Mouse (Mus musculus) CH12.LX (cell line): ENCODE data around the gene Polm. TPM values are rescaled to one million over a fixed set of nuclear protein-coding genes. Genes with fewer than 3 reads are reported as not detected.

ENCODE experiments used
- DNase-seq: peaks from one replicate; pipeline ENCODE4 v3.0.0-alpha.2; 2013; ENCODE audit errors: extremely low read depth
- H3K27ac ChIP-seq: 2 replicates; pipeline ENCODE4 v1.5.1; 2012; ENCODE audit warnings: low read depth, mild to moderate bottlenecking, control low read depth, moderate library complexity; ENCODE audit not compliant: insufficient read depth
- H3K27me3 ChIP-seq: replicated peaks from 2 replicates; pipeline ENCODE3; 2012; ENCODE audit warnings: inconsistent platforms
- H3K36me3 ChIP-seq, 2 experiments: replicated peaks in 1 of 2; 2 replicates each; pipeline versions ENCODE3 to v1.6.1; 2012; ENCODE audit warnings: inconsistent platforms in 1 of 2, low read length in 1 of 2, mild to moderate bottlenecking in 1 of 2, mixed read lengths in 1 of 2, moderate library complexity in 1 of 2; ENCODE audit not compliant: control insufficient read depth in 1 of 2, insufficient read depth in 1 of 2
- H3K4me1 ChIP-seq, 2 experiments: 2 replicates each; pipeline ENCODE4 v1.6.1; 2012; ENCODE audit warnings: inconsistent platforms in 1 of 2, moderate library complexity in 1 of 2; ENCODE audit not compliant: insufficient read depth in 2 of 2, control insufficient read depth in 1 of 2
- H3K4me2 ChIP-seq: 2 replicates; pipeline ENCODE4 v1.6.1; 2012; ENCODE audit warnings: low read depth, mild to moderate bottlenecking, control low read depth; ENCODE audit not compliant: poor library complexity, insufficient read depth, severe bottlenecking
- H3K4me3 ChIP-seq, 3 experiments: fragments of 150-350 bp in 1 of 3; sonication (generic) in 1 of 3; replicated peaks in 1 of 3; 2 replicates each; pipeline versions ENCODE3 to v1.5.1; 2011 to 2012; ENCODE audit warnings: low read depth in 2 of 3, low read length in 2 of 3, mild to moderate bottlenecking in 2 of 3, moderate library complexity in 2 of 3, control low read depth in 1 of 3, improper control_type of control experiment in 1 of 3, inconsistent platforms in 1 of 3, mixed read lengths in 1 of 3; ENCODE audit not compliant: poor library complexity in 1 of 3
- H3K79me2 ChIP-seq: replicated peaks from 2 replicates; pipeline ENCODE4 v1.6.1; 2012; ENCODE audit warnings: mild to moderate bottlenecking, moderate library complexity; ENCODE audit not compliant: control insufficient read depth, poor library complexity, insufficient read depth, severe bottlenecking; ENCODE audit errors: extremely low read depth
- H3K9ac ChIP-seq: 2 replicates; pipeline ENCODE4 v1.6.1; 2012; ENCODE audit warnings: low read depth, mild to moderate bottlenecking, control low read depth, moderate library complexity; ENCODE audit not compliant: insufficient read depth
- H3K9me3 ChIP-seq: replicated peaks from 2 replicates; pipeline ENCODE3; 2012; ENCODE audit warnings: low read length, inconsistent platforms, mixed read lengths
- BHLHE40 ChIP-seq: IDR thresholded peaks from 2 replicates; pipeline ENCODE4 v1.6.1; 2011; ENCODE audit warnings: mild to moderate bottlenecking, low read depth, low read length, improper control_type of control experiment
- CHD1 ChIP-seq: IDR thresholded peaks from 2 replicates; pipeline ENCODE4 v1.6.1; 2012; ENCODE audit warnings: low read depth, low read length, improper control_type of control experiment, inconsistent platforms
- CTCF ChIP-seq, 2 experiments: IDR thresholded peaks in 1 of 2; conservative IDR thresholded peaks in 1 of 2; 2 replicates each; pipeline ENCODE4 v1.5.1; 2011 to 2012; ENCODE audit warnings: low read depth in 2 of 2, low read length in 2 of 2, improper control_type of control experiment in 1 of 2, inconsistent platforms in 1 of 2, mild to moderate bottlenecking in 1 of 2, moderate library complexity in 1 of 2
- E2F4 ChIP-seq: IDR thresholded peaks from 2 replicates; pipeline ENCODE4 v1.6.1; 2011; ENCODE audit warnings: low read depth, low read length, improper control_type of control experiment; ENCODE audit not compliant: insufficient replicate concordance
- EP300 ChIP-seq: IDR thresholded peaks from 2 replicates; pipeline ENCODE4 v1.6.1; 2011; ENCODE audit warnings: low read length, improper control_type of control experiment
- HCFC1 ChIP-seq: IDR thresholded peaks from 2 replicates; pipeline ENCODE4 v1.6.1; 2012; ENCODE audit warnings: low read depth, mild to moderate bottlenecking, inconsistent platforms, low read length, improper control_type of control experiment
- JUN ChIP-seq: IDR thresholded peaks from 2 replicates; pipeline ENCODE4 v1.6.1; 2011; ENCODE audit warnings: low read depth, mild to moderate bottlenecking, low read length, improper control_type of control experiment, moderate library complexity; ENCODE audit not compliant: insufficient read depth
- JUND ChIP-seq: conservative IDR thresholded peaks from 2 replicates; pipeline ENCODE4 v1.6.1; 2011; ENCODE audit warnings: low read depth, low read length, improper control_type of control experiment
- KAT2A ChIP-seq: IDR thresholded peaks from 2 replicates; pipeline ENCODE4 v1.6.1; 2012; ENCODE audit warnings: low read length, improper control_type of control experiment, inconsistent platforms; ENCODE audit not compliant: insufficient replicate concordance
- PAX5 ChIP-seq: IDR thresholded peaks from 2 replicates; pipeline ENCODE4 v1.6.1; 2012; ENCODE audit warnings: low read length, inconsistent platforms, mixed read lengths
- POLR2A ChIP-seq: IDR thresholded peaks from 2 replicates; pipeline ENCODE4 v1.6.1; 2011; ENCODE audit warnings: low read depth, mild to moderate bottlenecking, improper control_type of control experiment, low read length
- POLR2AphosphoS2 ChIP-seq: IDR thresholded peaks from 2 replicates; pipeline ENCODE4 v1.6.1; 2011; ENCODE audit warnings: low read depth, low read length, improper control_type of control experiment
- SMC3 ChIP-seq: IDR thresholded peaks from 2 replicates; pipeline ENCODE4 v1.6.1; 2011; ENCODE audit warnings: low read depth, low read length, improper control_type of control experiment
- TBP ChIP-seq: conservative IDR thresholded peaks from 2 replicates; pipeline ENCODE4 v1.6.1; 2011; ENCODE audit warnings: low read depth, low read length, improper control_type of control experiment
- TCF12 ChIP-seq: IDR thresholded peaks from 2 replicates; pipeline ENCODE4 v1.6.1; 2014; ENCODE audit warnings: low read depth, mild to moderate bottlenecking, inconsistent platforms, low read length, improper control_type of control experiment
- UBTF ChIP-seq: IDR thresholded peaks from 2 replicates; pipeline ENCODE4 v1.6.1; 2012; ENCODE audit warnings: low read depth, mild to moderate bottlenecking, inconsistent platforms, low read length, improper control_type of control experiment, moderate library complexity
- USF2 ChIP-seq: conservative IDR thresholded peaks from 2 replicates; pipeline ENCODE4 v1.6.1; 2011; ENCODE audit warnings: low read depth, low read length, improper control_type of control experiment
- ZC3H11A ChIP-seq: IDR thresholded peaks from 2 replicates; pipeline ENCODE4 v1.6.1; 2012; ENCODE audit warnings: low read depth, mild to moderate bottlenecking, inconsistent platforms, low read length, improper control_type of control experiment
- ZKSCAN1 ChIP-seq: IDR thresholded peaks from 2 replicates; pipeline ENCODE4 v1.6.1; 2012; ENCODE audit warnings: low read depth, inconsistent platforms, low read length, improper control_type of control experiment, borderline replicate concordance
- ZMIZ1 ChIP-seq: IDR thresholded peaks from 2 replicates; pipeline ENCODE4 v1.6.1; 2012; ENCODE audit warnings: low read depth, mild to moderate bottlenecking, inconsistent platforms, low read length, improper control_type of control experiment
- dilution Hi-C: fragments of 300-500 bp; cut with MboI; formaldehyde crosslinking; loops from 2 replicates; pipeline ENCODE4 v1.14.3; 2020; ENCODE audit warnings: low sequenced_read_pairs; ENCODE audit not compliant: extremely low pct_unique_long_range_greater_than_20kb, extremely low pct_ligation_motif_present
- in situ Hi-C: fragments of 300-500 bp; cut with MboI; formaldehyde crosslinking; loops from 3 replicates; pipeline ENCODE4 v1.14.3; 2019; ENCODE audit warnings: low sequenced_read_pairs, low pct_ligation_motif_present, low pct_unique_long_range_greater_than_20kb, mixed read lengths
- polyA plus RNA-seq: library from polyadenylated mRNA; unstranded; fragments of >175 nt; gene quantifications from 2 replicates; pipeline ENCODE4 v1.2.1, GENCODE M21; 2012; ENCODE audit warnings: low read depth; ENCODE audit not compliant: insufficient read length
- total RNA-seq, 2 experiments: library from RNA; depleted of rRNA; stranded (reverse); fragments of 300-350 nt in 1 of 2; fragments of >200 nt in 1 of 2; gene quantifications; 2 replicates each; pipeline ENCODE4 v1.2.3; 2012 to 2014

Gene Polm
- total and polyA plus RNA-seq, 3 experiments, result 1.9 to 9.7 (median 4.1) TPM

- no peak overlapping the region for H3K9ac ChIP-seq
- no peak overlapping the region for H3K4me2 ChIP-seq
- TF ChIP-seq KAT2A (no peak), JUND (no peak), EP300 (no peak), E2F4 (no peak), TBP (no peak), POLR2AphosphoS2 (no peak), PAX5 (no peak), UBTF (no peak), HCFC1 (no peak), SMC3 (no peak), CHD1 (no peak), JUN (no peak), ZKSCAN1 (no peak), POLR2A (no peak), CTCF (conservative IDR thresholded peaks at IDR 0.05 in 1 of 2, IDR thresholded peaks at IDR 0.05 in 1 of 2; ENCODE audit: low read depth in 2 of 2, low read length in 2 of 2) (no peak), BHLHE40 (no peak), USF2 (no peak), ZC3H11A (no peak), TCF12 (no peak), ZMIZ1 (no peak)
- in situ Hi-C loops, result no loop called here
- H3K36me3 ChIP-seq, result peaks cover 43 to 50% of the 10 kb centered on the region in 2 experiments
- H3K27ac ChIP-seq, result no peak overlapping the region
- no peak overlapping the region for H3K4me3 ChIP-seq
- dilution Hi-C loops, result no loop called here
- DNase-seq, result no peak
- no peaks in the 10 kb centered on the region for H3K79me2 ChIP-seq
- peaks cover 2% of the 10 kb centered on the region for H3K9me3 ChIP-seq
- peaks cover 16 to 25% of the 10 kb centered on the region in 2 experiments for H3K4me1 ChIP-seq
- H3K27me3 ChIP-seq, result no peaks in the 10 kb centered on the region
Measured at GRCm38 (mm10) chr11:5802005-5802404, 35.8 kb downstream of the Polm start.

- no peaks in the 10 kb centered on the region for H3K27me3 ChIP-seq
- no peak overlapping the region for H3K4me3 ChIP-seq
- no peak for DNase-seq
- H3K4me2 ChIP-seq, result no peak overlapping the region
- H3K9ac ChIP-seq, result no peak overlapping the region
- no peaks in the 10 kb centered on the region for H3K79me2 ChIP-seq
- no peak overlapping the region for H3K27ac ChIP-seq
- TF ChIP-seq CTCF (conservative IDR thresholded peaks at IDR 0.05 in 1 of 2, IDR thresholded peaks at IDR 0.05 in 1 of 2; ENCODE audit: low read depth in 2 of 2, low read length in 2 of 2), result no peak
- TF ChIP-seq JUN, result no peak
- TF ChIP-seq, all 38 proteins: peak for 0
- H3K4me1 ChIP-seq, result peaks cover 16 to 25% of the 10 kb centered on the region in 2 experiments
- in situ Hi-C loops (no loop called here), dilution Hi-C loops (no loop called here)
- no peaks in the 10 kb centered on the region for H3K9me3 ChIP-seq
- H3K36me3 ChIP-seq, result peaks cover 48 to 55% of the 10 kb centered on the region in 2 experiments
Measured at GRCm38 (mm10) chr11:5801511-5801910, 36.3 kb downstream of the Polm start.
